Mouse (Mus musculus) CD4-positive helper T cell, adult 2 months (primary cell): ENCODE measurements around the gene Ltf.

Source experiments
- DNase-seq: peaks from one replicate; pipeline ENCODE4 v3.0.0-alpha.2; 2012; ENCODE audit warnings: low read depth, missing footprints, low spot score

Gene Ltf

GRCm38 (mm10) chr9:111019022-111019421 is at the start of gene Ltf:
TSS of gene Ltf (plus strand) at chr9:111019271.
- DNase-seq, result no peak

- no peak for DNase-seq
Observed at GRCm38 (mm10) chr9:110979411-110979810, 39.7 kb upstream of the Ltf start.

GRCm38 (mm10) chr9:110982351-110982750 is 36.7 kb upstream of the Ltf start:
- DNase-seq, result no peak

- no peak for DNase-seq
Observed at GRCm38 (mm10) chr9:110984096-110984495, 35.0 kb upstream of the Ltf start.

- DNase-seq, result no peak
Observed at GRCm38 (mm10) chr9:110985541-110985940, 33.5 kb upstream of the Ltf start.

GRCm38 (mm10) chr9:110985951-110986350 is 33.1 kb upstream of the Ltf start:
- DNase-seq, result no peak

GRCm38 (mm10) chr9:110987331-110987730 is 31.7 kb upstream of the Ltf start:
- no peak for DNase-seq

GRCm38 (mm10) chr9:110988078-110988477 is 31.0 kb upstream of the Ltf start:
- DNase-seq, result no peak

GRCm38 (mm10) chr9:110989141-110989540 is 29.9 kb upstream of the Ltf start:
- DNase-seq, result no peak

- no peak for DNase-seq
Observed at GRCm38 (mm10) chr9:110989543-110989942, 29.5 kb upstream of the Ltf start.

GRCm38 (mm10) chr9:110990204-110990603 is 28.9 kb upstream of the Ltf start, which contains the start of gene Rtp3:
TSS of gene Rtp3 (minus strand) at chr9:110990583.
- no peak for DNase-seq

GRCm38 (mm10) chr9:110993281-110993709 is 25.8 kb upstream of the Ltf start:
- no peak for DNase-seq

- DNase-seq, result peak; percentile 89
Observed at GRCm38 (mm10) chr9:110994716-110995172, 24.3 kb upstream of the Ltf start.

GRCm38 (mm10) chr9:110997245-110997644 is 21.8 kb upstream of the Ltf start:
- DNase-seq, result peak; percentile 87

GRCm38 (mm10) chr9:110999056-110999455 is 20.0 kb upstream of the Ltf start:
- no peak for DNase-seq

- DNase-seq, result no peak
Observed at GRCm38 (mm10) chr9:110999856-111000255, 19.2 kb upstream of the Ltf start.

- DNase-seq, result no peak
Observed at GRCm38 (mm10) chr9:111001621-111002020, 17.4 kb upstream of the Ltf start.

- DNase-seq, result peak; percentile 75
Observed at GRCm38 (mm10) chr9:111003279-111003678, 15.8 kb upstream of the Ltf start.

GRCm38 (mm10) chr9:111006544-111006943 is 12.5 kb upstream of the Ltf start:
- DNase-seq, result no peak

GRCm38 (mm10) chr9:111009763-111010162 is 9.3 kb upstream of the Ltf start:
- DNase-seq, result no peak

- no peak for DNase-seq
Observed at GRCm38 (mm10) chr9:111011550-111011949, 7.5 kb upstream of the Ltf start.

- no peak for DNase-seq
Observed at GRCm38 (mm10) chr9:111012041-111012440, 7.0 kb upstream of the Ltf start.

- DNase-seq, result no peak
Observed at GRCm38 (mm10) chr9:111015658-111016057, 3.4 kb upstream of the Ltf start.

- no peak for DNase-seq
Observed at GRCm38 (mm10) chr9:111026791-111027190, 7.7 kb downstream of the Ltf start.
